Mouse (Mus musculus) liver, adult 2 months (tissue): ENCODE data around the gene Opn3.

Experiments
- CTCF ChIP-seq: fragments of 200-500 bp; IDR thresholded peaks from 2 replicates; pipeline ENCODE4 v1.5.1; 2011; ENCODE audit warnings: low read depth, low read length, control low read depth
- POLR2A ChIP-seq: fragments of 200-500 bp; IDR thresholded peaks from 2 replicates; pipeline ENCODE4 v1.6.1; 2011; ENCODE audit warnings: low read length, control low read depth; ENCODE audit not compliant: insufficient read depth; ENCODE audit errors: extremely low read depth

GRCm38 (mm10) chr1:175625257-175625879, 67.2 kb downstream of the Opn3 start, which contains the start of gene Fh1:
- TF ChIP-seq CTCF: no peak
- TF ChIP-seq POLR2A: peak; percentile 98
